In genomic region chr9:94669791-94670577, GRCm38 (mm10) we compare ENCODE assay signal across 8 mouse cellular contexts. TPM values are rescaled to one million over a fixed set of nuclear protein-coding genes. Genes with fewer than 3 reads are reported as not detected.
DNase-seq lines count a peak whose midpoint lies in the region; ATAC-seq and TF ChIP-seq lines count a peak whose summit lies in the region.

TSS of gene Slc9a9 (plus strand) at chr9:94669909.

- H3K79me2 ChIP-seq in myocyte (ENCODE audit: control insufficient read depth, insufficient read depth): peaks cover 46% of the 10 kb centered on the region

- peak; percentile 79 for ATAC-seq in embryonic facial prominence, embryonic 12.5 days (ENCODE audit: insufficient number of reproducible peaks, insufficient read depth, low FRiP score, low TSS enrichment)
- ATAC-seq in liver, embryonic 13.5 days (ENCODE audit: low read depth): peak; percentile 70

- H3ac ChIP-seq in myocyte (ENCODE audit: control insufficient read depth, insufficient read length): peak within 1 kb of the TSS; percentile 26

- H3K4me3 ChIP-seq in embryonic facial prominence, embryonic 12.5 days: peak within 1 kb of the TSS; percentile 42
- H3K4me3 ChIP-seq in heart, embryonic 10.5 days: peak within 1 kb of the TSS; percentile 64
- peak within 1 kb of the TSS; percentile 55 for H3K4me3 ChIP-seq in liver, embryonic 13.5 days (replicated peaks)
- H3K4me3 ChIP-seq in myocyte: peak within 1 kb of the TSS; percentile 48

- no peaks in the 10 kb centered on the region for H3K36me3 ChIP-seq in embryonic facial prominence, embryonic 12.5 days
- no peaks in the 10 kb centered on the region for H3K36me3 ChIP-seq in heart, embryonic 10.5 days
- H3K36me3 ChIP-seq in liver, embryonic 13.5 days: no peaks in the 10 kb centered on the region
- H3K36me3 ChIP-seq in myocyte (ENCODE audit: control insufficient read depth, insufficient read depth): peaks cover 9% of the 10 kb centered on the region

- no peaks in the 10 kb centered on the region; the same call in 1 of the 2 replicates for H3K4me1 ChIP-seq in embryonic facial prominence, embryonic 12.5 days
- H3K4me1 ChIP-seq in heart, embryonic 10.5 days: 0 out of 2 replicates have a peak, but pooled peaks cover 5% of the 10 kb centered on the region
- H3K4me1 ChIP-seq in liver, embryonic 13.5 days (replicated peaks): peaks cover 8% of the 10 kb centered on the region

- peak within 1 kb of the TSS; percentile 65 for H3K4me2 ChIP-seq in embryonic facial prominence, embryonic 12.5 days (replicated peaks)
- peak within 1 kb of the TSS; percentile 66 for H3K4me2 ChIP-seq in liver, embryonic 13.5 days
- H3K4me2 ChIP-seq in myocyte (ENCODE audit: low read depth): peak within 1 kb of the TSS; percentile 82

- H3K9me3 ChIP-seq in embryonic facial prominence, embryonic 12.5 days: no peaks in the 10 kb centered on the region
- no peaks in the 10 kb centered on the region for H3K9me3 ChIP-seq in heart, embryonic 10.5 days
- no peaks in the 10 kb centered on the region for H3K9me3 ChIP-seq in liver, embryonic 13.5 days (replicated peaks)

- H3K27ac ChIP-seq in embryonic facial prominence, embryonic 12.5 days: 0 out of 2 replicates have a peak within 1 kb of the TSS, but pooled peaks have one; percentile 7
- peak within 1 kb of the TSS; percentile 75 for H3K27ac ChIP-seq in heart, embryonic 10.5 days
- no peak within 1 kb of the TSS for H3K27ac ChIP-seq in liver, embryonic 13.5 days

- TF ChIP-seq POLR2A in myocyte (IDR thresholded peaks at IDR 0.05; ENCODE audit: insufficient read length, low read depth): peak; percentile 83

- WGBS in embryonic facial prominence, embryonic 12.5 days: 2% methylated on average over 23 of the region's 23 CpGs
- 2% methylated on average over 23 of the region's 23 CpGs for WGBS in heart, embryonic 10.5 days
- 2% methylated on average over 23 of the region's 23 CpGs for WGBS in liver, embryonic 13.5 days (ENCODE audit: insufficient replicate concordance)

- peak; percentile 85 for DNase-seq in A20 (ENCODE audit: low read depth, low spot score)
- DNase-seq in adrenal gland, adult 8-10 months: peak; percentile 5
- DNase-seq in heart, embryonic 10.5 days (ENCODE audit: low spot score): peak; percentile 79
- peak; percentile 31 for DNase-seq in kidney, postnatal 10 days
- DNase-seq in liver, embryonic 13.5 days: no peak
- peak; percentile 51 to 55 for DNase-seq in thymus, postnatal 10 days (ENCODE audit: low spot score in 2 of 2)

- H3K9ac ChIP-seq in embryonic facial prominence, embryonic 12.5 days: 0 out of 2 replicates have a peak within 1 kb of the TSS, but pooled peaks have one; percentile 7
- peak within 1 kb of the TSS; percentile 46; the same call in 1 of the 2 replicates for H3K9ac ChIP-seq in liver, embryonic 13.5 days

- H3K27me3 ChIP-seq in embryonic facial prominence, embryonic 12.5 days: no peaks in the 10 kb centered on the region
- H3K27me3 ChIP-seq in heart, embryonic 10.5 days (ENCODE audit: insufficient read depth, poor library complexity, severe bottlenecking): no peaks in the 10 kb centered on the region
- H3K27me3 ChIP-seq in liver, embryonic 13.5 days: no peaks in the 10 kb centered on the region
- no peaks in the 10 kb centered on the region for H3K27me3 ChIP-seq in myocyte (ENCODE audit: control insufficient read depth, insufficient read depth, insufficient read length)

TF ChIP-seq in myocyte, 11 proteins besides CTCF, POLR2A, EP300 and RAD21:
- TF ChIP-seq USF1 (IDR thresholded peaks at IDR 0.05; ENCODE audit: low read depth): no peak
- peak; percentile 98 to 100 (median 100) for TF ChIP-seq MYOD1 (IDR thresholded peaks at IDR 0.05; ENCODE audit: control insufficient read depth in 1 of 3, insufficient read length in 2 of 3, low read depth in 2 of 3)
- no peak for TF ChIP-seq E2F4 (IDR thresholded peaks at IDR 0.05; ENCODE audit: insufficient read depth)
- TF ChIP-seq SRF (IDR thresholded peaks at IDR 0.05; ENCODE audit: control insufficient read depth, insufficient read length, low read depth): no peak
- TF ChIP-seq MYOG (IDR thresholded peaks at IDR 0.05; ENCODE audit: control insufficient read depth in 1 of 3, insufficient read depth in 1 of 3, insufficient read length in 2 of 3, low read depth in 2 of 3): peak; percentile 100
- no peak for TF ChIP-seq REST (IDR thresholded peaks at IDR 0.05; ENCODE audit: insufficient read depth, insufficient read length)
- TF ChIP-seq POLR2AphosphoS2 (IDR thresholded peaks at IDR 0.05; ENCODE audit: insufficient read length, low read depth): peak; percentile 94
- TF ChIP-seq TCF3 (IDR thresholded peaks at IDR 0.05; ENCODE audit: insufficient read length, low read depth): peak; percentile 97
- TF ChIP-seq MAX (IDR thresholded peaks at IDR 0.05; ENCODE audit: low read depth): no peak
- peak; percentile 0; the same call in 1 of the 2 replicates for TF ChIP-seq CEBPB (IDR thresholded peaks at IDR 0.05; ENCODE audit: insufficient read depth, poor library complexity, severe bottlenecking)
- peak; percentile 98 for TF ChIP-seq TCF12 (IDR thresholded peaks at IDR 0.05; ENCODE audit: insufficient read depth, poor library complexity, severe bottlenecking)

RNA-seq across cellular contexts. Expression of gene Slc9a9, which starts in this region (rescaled TPM):
- total RNA-seq in adrenal gland, adult 8-10 months (2022): 1 to 10 TPM; 2.6 to 6.8 (median 3.4) TPM
- 4.8 and 5.6 TPM in 2 replicates for polyA plus RNA-seq in embryonic facial prominence, embryonic 12.5 days (2016; fragmentation: Nextera tagmentation; extraction: Ambion mirVana)
- polyA plus RNA-seq in heart, embryonic 10.5 days (2016; fragmentation: Nextera tagmentation; extraction: Ambion mirVana): 2.6 and 3.3 TPM in 2 replicates
- 1.6 and 2.3 TPM in 2 replicates for polyA plus RNA-seq in liver, embryonic 13.5 days (2015; fragmentation: Nextera tagmentation; extraction: Ambion mirVana)
- polyA plus RNA-seq in myocyte (2012; fragmentation: generic; extraction: Trizol): 21.5 TPM
